Mouse (Mus musculus): Measurements from ENCODE around the gene Cdk19.

DNA sequence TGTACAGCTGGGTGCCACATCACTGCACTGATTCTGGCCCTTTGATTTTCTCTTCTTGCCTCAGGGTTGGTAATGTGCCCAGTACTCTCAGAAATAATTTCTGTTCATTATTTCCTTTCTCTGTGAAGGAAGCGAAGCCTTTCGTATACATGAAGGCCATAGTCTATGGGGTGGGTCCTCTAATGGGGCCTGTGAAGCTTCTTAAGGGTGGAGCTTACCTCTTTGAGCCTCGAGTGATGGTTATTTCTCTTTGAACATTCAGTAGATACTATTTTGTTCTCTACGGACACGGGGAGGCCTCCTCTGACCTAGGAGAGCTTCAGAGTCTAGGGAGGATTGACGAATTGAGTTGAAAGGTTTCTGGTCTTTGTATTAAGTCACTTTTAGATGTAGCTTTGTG, 142.9 kb downstream of the Cdk19 start:
- TF ChIP-seq POLR2A (IDR thresholded peaks at IDR 0.05; ENCODE audit: control insufficient read depth, low read depth, low read length) (no peak), CTCF (IDR thresholded peaks at IDR 0.05; ENCODE audit: control insufficient read depth, insufficient read depth, insufficient replicate concordance, low read depth, low read length) (no peak)

Data from testis, adult 2 months (tissue).